Mouse (Mus musculus): ENCODE measurements around the gene Nfkbid.

DNA sequence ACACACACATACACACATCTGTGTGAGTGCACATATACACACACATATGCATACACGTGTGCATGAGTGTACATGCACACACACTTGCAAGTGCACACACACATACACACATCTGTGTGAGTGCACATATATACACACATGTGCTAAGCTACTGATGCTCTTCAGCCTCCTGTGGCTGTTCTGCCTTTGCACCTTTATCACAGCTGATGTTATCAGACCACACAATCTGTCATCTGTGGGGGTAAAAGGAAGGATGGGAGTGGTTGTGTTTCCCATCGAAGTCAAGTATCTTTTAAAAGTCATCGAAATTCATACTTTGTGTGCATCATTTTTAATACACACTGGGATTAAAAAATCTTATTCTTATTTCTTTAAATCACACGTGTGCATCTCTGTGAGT, 19.2 kb upstream of the Nfkbid start:
- TF ChIP-seq POLR2A (IDR thresholded peaks at IDR 0.05; ENCODE audit: control insufficient read depth, low read depth, low read length) (no peak), CTCF (IDR thresholded peaks at IDR 0.05; ENCODE audit: control insufficient read depth, insufficient read depth, insufficient replicate concordance, low read depth, low read length) (no peak)

All from testis, adult 2 months (tissue).